Mouse (Mus musculus): ENCODE data around the gene Senp1. TPM values are rescaled to one million over a fixed set of nuclear protein-coding genes. Genes with fewer than 3 reads are reported as not detected.

The Senp1 gene
- polyA plus RNA-seq (2012; rRNA removed): 3.2 and 5.5 TPM in 2 replicates

DNA sequence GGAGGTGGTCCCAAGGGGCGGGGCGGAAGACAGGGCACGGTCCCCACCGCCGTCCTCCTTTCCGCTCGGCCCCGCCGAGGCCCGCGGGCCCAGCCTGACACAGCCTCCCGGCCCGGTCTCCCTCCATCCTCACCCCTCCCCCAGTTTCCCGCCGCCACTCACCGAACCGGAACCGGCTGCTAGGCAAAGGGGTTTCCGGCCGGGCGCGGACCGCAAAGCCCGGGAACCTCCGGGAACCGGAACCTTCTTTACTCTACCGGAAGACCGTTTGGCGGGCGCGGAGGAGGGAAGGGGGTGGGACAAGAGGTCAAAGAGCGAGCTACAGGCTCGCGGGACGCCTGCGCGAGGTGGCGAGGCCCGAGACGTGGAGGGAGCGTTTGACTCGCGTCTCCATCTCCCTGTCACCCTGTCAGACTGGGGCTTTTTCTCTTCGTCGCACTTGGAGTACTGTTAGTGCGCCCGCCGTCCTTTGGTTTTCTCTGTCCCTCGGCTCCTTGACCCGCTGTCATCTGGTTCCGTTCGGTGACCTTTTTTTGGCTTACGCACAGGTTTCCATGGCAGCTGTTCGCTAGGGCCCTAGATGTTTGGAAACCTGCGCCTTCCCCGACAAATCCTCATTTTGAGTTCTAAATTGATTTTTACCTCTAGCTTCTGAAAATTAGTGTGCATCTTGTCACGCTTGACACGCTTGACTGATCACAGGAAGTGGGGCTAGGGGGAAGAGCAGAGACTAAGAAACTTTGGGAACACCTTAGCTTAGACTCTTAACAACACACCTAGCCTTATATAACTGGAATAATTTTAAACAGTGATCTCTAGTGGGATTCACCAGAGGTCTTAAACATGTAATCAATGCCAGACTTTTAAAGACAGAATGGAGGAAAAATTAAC, at the start of gene Senp1:
TSS of gene Senp1 (minus strand) at position 624 of the 891 bp plus-strand sequence.
- Histone ChIP-seq H3K27ac (ENCODE audit: insufficient read depth, low read depth, low read length) (peak within 1 kb of the TSS; percentile 98), H3K27me3 (ENCODE audit: control insufficient read depth, insufficient read depth, low read length) (no peaks in the 10 kb centered on the region), H3K4me3 (ENCODE audit: low read depth, low read length) (peak within 1 kb of the TSS; percentile 95), H3K4me1 (ENCODE audit: control insufficient read depth, insufficient read depth, insufficient read length, low read length) (no peaks in the 10 kb centered on the region), H3K36me3 (ENCODE audit: control insufficient read depth, insufficient read depth, low read length) (no peaks in the 10 kb centered on the region)
- under 1% methylated on average over 58 of the region's 58 CpGs for WGBS
- TF ChIP-seq CTCF (IDR thresholded peaks at IDR 0.05; ENCODE audit: extremely low read depth, insufficient read length, insufficient replicate concordance, low read depth, low read length): no peak
- TF ChIP-seq POLR2A (IDR thresholded peaks at IDR 0.05; ENCODE audit: low read depth, low read length): peak; percentile 78; the same call in 1 of the 2 replicates

DNA sequence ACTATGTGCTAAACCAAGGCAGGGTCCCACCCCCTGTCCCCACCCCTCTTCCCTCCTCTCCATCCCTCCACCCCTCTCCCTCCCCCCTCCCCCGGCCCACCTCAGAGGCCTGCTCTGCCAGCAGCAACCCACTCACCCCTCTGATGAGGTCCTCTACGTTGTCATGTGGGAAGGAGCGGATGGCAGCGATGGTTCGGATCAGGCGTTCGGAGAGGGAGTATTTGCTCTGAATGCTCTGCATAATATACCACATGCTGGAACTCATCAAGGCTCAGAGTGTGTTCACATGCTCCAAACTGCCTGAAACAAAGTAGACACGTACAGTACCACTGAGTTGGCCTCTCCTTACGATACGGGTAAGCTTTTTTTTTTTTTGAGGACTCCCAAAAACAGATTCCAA, 49.0 kb upstream of the Senp1 start:
- no peak overlapping the region for H3K27ac ChIP-seq (ENCODE audit: insufficient read depth, low read depth, low read length)
- peaks cover 25% of the 10 kb centered on the region for H3K36me3 ChIP-seq (ENCODE audit: control insufficient read depth, insufficient read depth, low read length)
- peaks cover 13% of the 10 kb centered on the region for H3K4me1 ChIP-seq (ENCODE audit: control insufficient read depth, insufficient read depth, insufficient read length, low read length)
- no peaks in the 10 kb centered on the region for H3K27me3 ChIP-seq (ENCODE audit: control insufficient read depth, insufficient read depth, low read length)
- no peak for TF ChIP-seq CTCF (IDR thresholded peaks at IDR 0.05; ENCODE audit: extremely low read depth, insufficient read length, insufficient replicate concordance, low read depth, low read length)
- TF ChIP-seq POLR2A (IDR thresholded peaks at IDR 0.05; ENCODE audit: low read depth, low read length): no peak
- no peak overlapping the region for H3K4me3 ChIP-seq (ENCODE audit: low read depth, low read length)
- 89% methylated on average over 10 of the region's 10 CpGs for WGBS

GRCm38 (mm10) chr15:98140809-98141208, 47.3 kb upstream of the Senp1 start:
- Histone ChIP-seq H3K36me3 (ENCODE audit: control insufficient read depth, insufficient read depth, low read length) (peaks cover 39% of the 10 kb centered on the region), H3K4me1 (ENCODE audit: control insufficient read depth, insufficient read depth, insufficient read length, low read length) (peaks cover 10% of the 10 kb centered on the region), H3K27me3 (ENCODE audit: control insufficient read depth, insufficient read depth, low read length) (no peaks in the 10 kb centered on the region), H3K27ac (ENCODE audit: insufficient read depth, low read depth, low read length) (no peak overlapping the region), H3K4me3 (ENCODE audit: low read depth, low read length) (no peak overlapping the region)
- 93% methylated on average over 5 of the region's 5 CpGs for WGBS
- TF ChIP-seq CTCF (IDR thresholded peaks at IDR 0.05; ENCODE audit: extremely low read depth, insufficient read length, insufficient replicate concordance, low read depth, low read length): no peak
- no peak for TF ChIP-seq POLR2A (IDR thresholded peaks at IDR 0.05; ENCODE audit: low read depth, low read length)

GRCm38 (mm10) chr15:98139763-98140162, 46.2 kb upstream of the Senp1 start:
- Histone ChIP-seq H3K36me3 (ENCODE audit: control insufficient read depth, insufficient read depth, low read length) (peaks cover 48% of the 10 kb centered on the region), H3K27ac (ENCODE audit: insufficient read depth, low read depth, low read length) (peak overlapping the region; percentile 47), H3K4me1 (ENCODE audit: control insufficient read depth, insufficient read depth, insufficient read length, low read length) (peaks cover 9% of the 10 kb centered on the region), H3K27me3 (ENCODE audit: control insufficient read depth, insufficient read depth, low read length) (no peaks in the 10 kb centered on the region), H3K4me3 (ENCODE audit: low read depth, low read length) (no peak overlapping the region)
- TF ChIP-seq POLR2A (IDR thresholded peaks at IDR 0.05; ENCODE audit: low read depth, low read length) (no peak), CTCF (IDR thresholded peaks at IDR 0.05; ENCODE audit: extremely low read depth, insufficient read length, insufficient replicate concordance, low read depth, low read length) (no peak)
- 40% methylated on average over 7 of the region's 7 CpGs for WGBS

DNA sequence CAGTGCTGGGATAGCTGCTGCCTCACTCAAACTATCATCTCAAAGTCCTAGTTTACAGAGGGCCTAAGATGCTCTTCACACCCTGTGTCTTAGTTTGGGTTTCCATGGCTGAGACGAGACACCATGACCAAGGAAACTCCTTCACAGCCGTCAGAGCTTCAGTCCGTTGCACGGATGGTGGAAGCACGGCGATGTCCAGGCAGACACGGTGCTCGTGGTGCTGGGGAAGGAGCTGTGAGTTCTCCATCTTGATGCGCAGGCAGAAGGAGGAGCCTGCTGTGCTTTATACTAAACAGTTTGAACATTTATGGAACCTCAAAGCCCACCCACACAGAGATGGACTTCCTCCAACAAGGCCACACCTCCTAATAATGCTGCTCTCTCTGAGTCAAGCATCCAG, 43.3 kb upstream of the Senp1 start:
- no peak for TF ChIP-seq CTCF (IDR thresholded peaks at IDR 0.05; ENCODE audit: extremely low read depth, insufficient read length, insufficient replicate concordance, low read depth, low read length)
- no peak for TF ChIP-seq POLR2A (IDR thresholded peaks at IDR 0.05; ENCODE audit: low read depth, low read length)
- Histone ChIP-seq H3K4me3 (ENCODE audit: low read depth, low read length) (no peak overlapping the region), H3K27me3 (ENCODE audit: control insufficient read depth, insufficient read depth, low read length) (no peaks in the 10 kb centered on the region), H3K27ac (ENCODE audit: insufficient read depth, low read depth, low read length) (no peak overlapping the region), H3K36me3 (ENCODE audit: control insufficient read depth, insufficient read depth, low read length) (peaks cover 56% of the 10 kb centered on the region), H3K4me1 (ENCODE audit: control insufficient read depth, insufficient read depth, insufficient read length, low read length) (peaks cover 9% of the 10 kb centered on the region)
- WGBS: 91% methylated on average over 9 of the region's 9 CpGs

DNA sequence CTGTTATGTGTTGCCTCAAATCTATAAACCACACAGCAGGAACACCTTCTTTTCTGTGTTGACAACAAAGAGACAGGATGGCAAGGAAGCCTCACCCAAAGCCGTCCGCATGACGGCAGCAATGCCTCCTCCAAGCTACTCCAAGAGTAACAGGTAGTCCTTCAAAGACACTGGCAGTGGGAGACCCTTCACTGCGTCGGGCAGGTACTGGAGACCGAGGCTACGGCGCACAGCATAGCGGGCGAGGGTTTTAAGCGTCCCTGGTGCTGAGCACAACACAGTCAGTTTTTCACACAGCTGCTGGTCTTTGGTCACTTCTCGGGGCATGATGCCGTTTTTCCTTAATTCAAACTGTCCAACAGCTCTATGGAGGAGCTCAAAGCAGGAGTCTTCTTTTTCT, 42.1 kb upstream of the Senp1 start:
- H3K36me3 ChIP-seq (ENCODE audit: control insufficient read depth, insufficient read depth, low read length): peaks cover 47% of the 10 kb centered on the region

GRCm38 (mm10) chr15:98134666-98135065, 41.1 kb upstream of the Senp1 start:
- Histone ChIP-seq H3K4me3 (ENCODE audit: low read depth, low read length) (no peak overlapping the region), H3K36me3 (ENCODE audit: control insufficient read depth, insufficient read depth, low read length) (peaks cover 43% of the 10 kb centered on the region), H3K4me1 (ENCODE audit: control insufficient read depth, insufficient read depth, insufficient read length, low read length) (peaks cover 3% of the 10 kb centered on the region; the same call in 1 of the 2 replicates), H3K27ac (ENCODE audit: insufficient read depth, low read depth, low read length) (no peak overlapping the region), H3K27me3 (ENCODE audit: control insufficient read depth, insufficient read depth, low read length) (no peaks in the 10 kb centered on the region)
- 84% methylated on average over 3 of the region's 3 CpGs for WGBS
- TF ChIP-seq CTCF (IDR thresholded peaks at IDR 0.05; ENCODE audit: extremely low read depth, insufficient read length, insufficient replicate concordance, low read depth, low read length) (no peak), POLR2A (IDR thresholded peaks at IDR 0.05; ENCODE audit: low read depth, low read length) (no peak)

More for the DNA sequence above, 42.1 kb upstream of the Senp1 start:
- H3K4me3 ChIP-seq (ENCODE audit: low read depth, low read length): no peak overlapping the region
- no peak overlapping the region for H3K27ac ChIP-seq (ENCODE audit: insufficient read depth, low read depth, low read length)
- H3K27me3 ChIP-seq (ENCODE audit: control insufficient read depth, insufficient read depth, low read length): no peaks in the 10 kb centered on the region
- WGBS: 95% methylated on average over 13 of the region's 13 CpGs
- no peak for TF ChIP-seq POLR2A (IDR thresholded peaks at IDR 0.05; ENCODE audit: low read depth, low read length)
- no peak for TF ChIP-seq CTCF (IDR thresholded peaks at IDR 0.05; ENCODE audit: extremely low read depth, insufficient read length, insufficient replicate concordance, low read depth, low read length)
- H3K4me1 ChIP-seq (ENCODE audit: control insufficient read depth, insufficient read depth, insufficient read length, low read length): peaks cover 5% of the 10 kb centered on the region; the same call in 1 of the 2 replicates
